ENCODE assay signal across 18 mouse cellular contexts in the genomic region with DNA sequence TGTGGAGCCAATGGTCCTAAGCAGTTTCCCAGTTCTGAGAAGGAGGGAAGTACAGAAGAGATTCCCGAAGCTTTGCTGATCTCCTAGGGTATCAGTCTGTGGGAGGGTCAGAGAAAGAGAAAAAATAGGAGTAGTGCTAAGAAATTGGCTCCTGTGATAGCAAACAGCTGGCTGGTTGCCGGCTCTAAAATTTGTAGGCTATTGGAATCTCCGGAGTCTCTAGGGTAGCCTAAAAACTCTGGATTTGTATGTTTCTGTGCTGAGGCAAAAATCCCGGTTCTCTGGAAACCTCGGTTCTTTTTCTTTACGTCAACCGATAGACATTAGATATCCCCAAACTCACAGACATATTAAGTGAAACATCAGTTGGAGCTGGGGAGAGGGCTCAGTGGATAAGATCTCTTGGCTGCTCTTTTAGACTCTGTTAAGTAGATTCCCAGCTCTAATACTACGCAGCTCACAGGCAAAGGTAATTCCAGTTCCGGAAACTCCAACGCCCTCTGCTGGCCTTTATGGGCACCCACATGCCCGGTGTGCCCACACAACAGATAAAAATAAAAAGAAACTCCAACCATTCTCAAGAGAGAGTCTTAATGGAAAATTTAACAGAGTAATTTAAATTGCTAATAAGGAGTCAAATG. TPM values are rescaled to one million over a fixed set of nuclear protein-coding genes. Genes with fewer than 3 reads are reported as not detected.
A peak's percentile ranks its signal among the peaks of the same experiment; 100 is the strongest.
DNase-seq lines count a peak whose midpoint lies in the region; ATAC-seq and TF ChIP-seq lines count a peak whose summit lies in the region.
"Had no signal": no experiment of that assay in that cellular context is flagged by ENCODE, and none has a peak within 500 bp of the region (broad histone marks: within the 10 kb centered on the region; RNA-seq: fewer than 3 reads in every experiment).

No protein-coding gene starts in this region.

- no peak for ATAC-seq in liver, postnatal 0 days
- ATAC-seq in liver, embryonic 12.5 days: no peak
- no peak for ATAC-seq in granulocyte monocyte progenitor cell, adult 5-6 weeks (replicated peaks; ENCODE audit: poor library complexity, severe bottlenecking)
- ATAC-seq: forebrain, postnatal 0 days had no signal

- peak; percentile 39 for DNase-seq in heart, adult 11 months
- DNase-seq in heart, embryonic 10.5 days (ENCODE audit: low spot score): no peak
- DNase-seq in liver, postnatal 0 days: no peak
- DNase-seq in gastrocnemius, adult 18-20 months (ENCODE audit: low spot score): peak; percentile 22
- DNase-seq in testis, postnatal 10 days (ENCODE audit: low spot score): peak; percentile 42
- DNase-seq in natural killer cell, adult 2 months (ENCODE audit: low spot score in 2 of 2): no peak
- DNase-seq: adrenal gland, adult 2 months; B cell, adult 2 months; forebrain, postnatal 0 days; left cerebral cortex, postnatal 4 days; lung, adult 2 months; right cerebral cortex, postnatal 4 days had no signal

- H3K4me1 ChIP-seq in heart, embryonic 10.5 days: no peaks in the 10 kb centered on the region
- H3K4me1 ChIP-seq in liver, postnatal 0 days (ENCODE audit: insufficient read depth): no peaks in the 10 kb centered on the region
- no peaks in the 10 kb centered on the region for H3K4me1 ChIP-seq in liver, embryonic 12.5 days
- H3K4me1 ChIP-seq: megakaryocyte, embryonic 14.5 days had no signal

- no peak overlapping the region for H3K27ac ChIP-seq in heart, embryonic 10.5 days
- H3K27ac ChIP-seq in liver, postnatal 0 days (ENCODE audit: low read depth): no peak overlapping the region
- no peak overlapping the region for H3K27ac ChIP-seq in liver, embryonic 12.5 days

- no peaks in the 10 kb centered on the region for H3K27me3 ChIP-seq in heart, embryonic 10.5 days (ENCODE audit: insufficient read depth, poor library complexity, severe bottlenecking)
- no peaks in the 10 kb centered on the region for H3K27me3 ChIP-seq in liver, postnatal 0 days (ENCODE audit: insufficient read depth, low read length)
- H3K27me3 ChIP-seq in liver, embryonic 12.5 days (replicated peaks): no peaks in the 10 kb centered on the region
- H3K27me3 ChIP-seq: megakaryocyte, embryonic 14.5 days had no signal

- no peak overlapping the region for H3K9ac ChIP-seq in liver, postnatal 0 days (replicated peaks)
- H3K9ac ChIP-seq in liver, embryonic 12.5 days: no peak overlapping the region
- H3K9ac ChIP-seq: forebrain, postnatal 0 days had no signal

- TF ChIP-seq CTCF in liver, postnatal 0 days (IDR thresholded peaks at IDR 0.05; ENCODE audit: low read depth): peak; percentile 9; the same call in 1 of the 2 replicates

- 74% methylated on average over 11 of the region's 11 CpGs for WGBS in heart, embryonic 10.5 days
- WGBS in liver, postnatal 0 days (ENCODE audit: insufficient replicate concordance): 76% methylated on average over 11 of the region's 11 CpGs
- WGBS in liver, embryonic 12.5 days (ENCODE audit: insufficient replicate concordance): 68% methylated on average over 11 of the region's 11 CpGs

- H3K4me3 ChIP-seq in heart, embryonic 10.5 days: no peak overlapping the region
- no peak overlapping the region for H3K4me3 ChIP-seq in liver, postnatal 0 days (ENCODE audit: low read depth, low read length)
- H3K4me3 ChIP-seq in liver, embryonic 12.5 days: no peak overlapping the region
- H3K4me3 ChIP-seq: megakaryocyte, embryonic 14.5 days; myocyte had no signal

- H3K9me3 ChIP-seq in heart, embryonic 10.5 days: no peaks in the 10 kb centered on the region
- no peaks in the 10 kb centered on the region for H3K9me3 ChIP-seq in liver, postnatal 0 days (ENCODE audit: low read length)
- H3K9me3 ChIP-seq in liver, embryonic 12.5 days (replicated peaks): 0 out of 2 replicates have a peak, but pooled peaks cover 3% of the 10 kb centered on the region
- H3K9me3 ChIP-seq: megakaryocyte, embryonic 14.5 days had no signal

- no peaks in the 10 kb centered on the region for H3K36me3 ChIP-seq in heart, embryonic 10.5 days
- H3K36me3 ChIP-seq in liver, postnatal 0 days (replicated peaks; ENCODE audit: insufficient read depth, low read length): no peaks in the 10 kb centered on the region
- H3K36me3 ChIP-seq in liver, embryonic 12.5 days: no peaks in the 10 kb centered on the region

- no peak for TF ChIP-seq EP300 in liver, postnatal 0 days (IDR thresholded peaks at IDR 0.05; ENCODE audit: low read depth)

- no peak overlapping the region for H3K4me2 ChIP-seq in liver, postnatal 0 days (ENCODE audit: low read depth, low read length)
- H3K4me2 ChIP-seq in liver, embryonic 12.5 days: no peak overlapping the region

RNA-seq across cellular contexts. Expression of gene Fam216b, which starts 46.8 kb away (rescaled TPM):
- not detected in 2 replicates for polyA plus RNA-seq in heart, embryonic 10.5 days (2016; fragmentation: Nextera tagmentation; extraction: Ambion mirVana)
- not detected in 2 replicates for polyA plus RNA-seq in liver, postnatal 0 days (2015; fragmentation: Nextera tagmentation; extraction: Ambion mirVana)
- polyA plus RNA-seq in liver, embryonic 12.5 days (2016; fragmentation: Nextera tagmentation; extraction: Ambion mirVana): not detected in 2 replicates
- not detected for total RNA-seq in gastrocnemius, adult 18-20 months (2021)
- total RNA-seq in granulocyte monocyte progenitor cell, adult 5-6 weeks (2014; fragmentation: Nextera tagmentation): not detected in 2 replicates
- total RNA-seq in granulocyte monocyte progenitor cell, adult 5-6 weeks (2017): not detected in 2 replicates
- total RNA-seq: adrenal gland, adult 2 months; heart, postnatal 25 days had no signal
- polyA plus RNA-seq: adrenal gland, adult 2 months; intestine, embryonic 14.5 days; myocyte had no signal

Comparison
In these comparisons a context has a peak if more than half of its experiments do, and no peak if none do; other contexts are left out.
1. DNase-seq: peak in heart, adult 11 months (single experiment), gastrocnemius, adult 18-20 months (single experiment) and testis, postnatal 10 days (single experiment); none in heart, embryonic 10.5 days (single experiment), liver, postnatal 0 days (single experiment) and natural killer cell, adult 2 months (0 of 2).